Mouse (Mus musculus) gastrocnemius, postnatal 25 days (tissue): ENCODE results near the gene Gna13. TPM values are rescaled to one million over a fixed set of nuclear protein-coding genes. Genes with fewer than 3 reads are reported as not detected.
A peak's percentile ranks its signal among the peaks of the same experiment; 100 is the strongest.

ENCODE experiments used
- DNase-seq: peaks from one replicate; pipeline ENCODE4 v3.0.0; 2022
- total RNA-seq, 2 experiments: library from RNA; stranded (reverse); gene quantifications; 1 replicate in 1 of 2; 2 replicates in 1 of 2; pipeline ENCODE4 v1.2.3; 2021

Gene Gna13
- total RNA-seq, 2 experiments from 2014 or later = 24.2 to 25.3 TPM

DNA sequence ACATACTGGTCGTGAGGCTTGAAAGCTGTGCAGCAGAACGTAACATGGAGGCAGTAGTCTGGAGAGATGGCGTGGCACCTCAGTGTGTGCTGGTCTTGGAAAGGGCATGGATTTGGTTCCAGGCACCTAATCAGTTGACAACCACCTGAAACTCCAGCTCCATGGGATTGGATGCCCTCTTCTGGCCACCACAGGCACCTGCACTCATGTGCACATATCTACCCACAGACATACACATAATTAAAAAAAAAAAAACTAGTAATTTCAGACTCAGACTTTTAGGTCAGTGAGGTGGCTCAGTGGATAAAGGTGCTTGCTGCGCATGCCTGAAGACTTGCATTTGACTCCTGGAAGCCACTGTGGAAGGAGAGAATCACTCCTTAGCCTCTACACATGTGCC is 59.6 kb downstream of the Gna13 start:
- no peak for DNase-seq

DNA sequence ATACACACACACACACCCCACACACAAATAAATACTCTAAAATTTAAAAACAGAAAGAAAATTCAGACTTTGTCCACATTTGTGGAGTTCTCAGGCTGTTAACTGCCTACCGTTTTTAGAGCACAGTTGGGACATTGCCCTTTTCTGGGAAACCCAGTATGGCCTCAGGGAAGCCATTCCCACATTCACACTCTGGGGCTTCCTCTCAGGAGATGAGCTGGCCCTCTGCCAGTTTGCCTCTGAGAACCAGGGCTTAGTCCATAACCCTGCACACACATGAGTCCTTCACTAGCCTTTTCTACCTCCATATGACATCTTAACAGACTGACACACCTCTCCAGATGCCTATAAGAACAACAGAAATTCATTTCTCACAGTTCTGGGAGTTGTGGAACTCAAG is 60.7 kb downstream of the Gna13 start:
- DNase-seq = no peak

GRCm38 (mm10) chr11:109425392-109426271 is 63.0 kb downstream of the Gna13 start, which contains the start of gene Amz2:
Amz2 (plus strand) TSS chr11:109425946.
- peak; percentile 98 for DNase-seq

GRCm38 (mm10) chr11:109426272-109426586 is 63.6 kb downstream of the Gna13 start:
- no peak for DNase-seq

DNA sequence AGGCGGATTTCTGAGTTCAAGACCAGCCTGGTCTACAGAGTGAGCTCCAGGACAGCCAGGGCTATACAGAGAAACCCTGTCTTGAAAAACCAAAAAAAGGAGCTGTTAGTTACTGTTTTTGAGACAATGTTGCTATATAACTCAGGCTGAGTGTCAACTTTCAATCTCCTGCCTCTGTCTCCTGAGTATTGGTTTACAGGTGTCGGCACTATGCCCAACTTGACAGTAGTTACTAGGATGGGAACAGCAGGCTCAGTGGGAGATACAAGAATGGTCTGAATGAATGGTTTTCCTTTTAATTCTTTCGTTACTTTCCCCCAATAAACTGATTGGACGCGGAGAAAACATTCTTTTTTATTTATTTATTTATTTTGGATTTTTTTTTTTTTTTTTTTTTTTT is 64.7 kb downstream of the Gna13 start:
- no peak for DNase-seq

DNA sequence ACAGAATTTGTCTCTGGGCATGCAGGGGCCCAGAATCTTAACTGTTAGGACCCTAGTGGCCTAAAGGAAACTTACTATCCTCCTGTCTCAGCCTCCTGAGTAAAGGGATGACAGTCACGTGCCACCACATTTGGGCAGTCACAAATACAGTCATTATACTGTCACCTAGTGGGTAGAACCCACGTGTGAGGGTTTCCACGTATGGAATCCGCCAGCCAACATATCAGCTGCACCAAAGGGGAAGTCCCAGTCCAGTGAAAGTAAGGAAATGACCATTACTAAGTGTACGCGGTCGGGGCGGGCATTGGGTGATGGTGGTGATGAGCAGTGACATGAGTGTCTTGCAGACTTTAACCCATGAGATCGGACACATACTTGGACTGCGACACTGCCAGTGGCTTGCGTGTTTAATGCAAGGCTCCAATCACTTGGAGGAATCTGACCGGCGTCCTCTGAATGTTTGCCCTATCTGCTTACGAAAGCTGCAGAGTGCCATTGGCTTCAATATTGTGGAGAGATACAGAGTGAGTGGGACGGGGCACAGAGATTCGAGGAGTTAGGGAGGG is 71.7 kb downstream of the Gna13 start:
- no peak for DNase-seq

- no peak for DNase-seq
Measured at GRCm38 (mm10) chr11:109436889-109437288, 74.3 kb downstream of the Gna13 start.

DNA sequence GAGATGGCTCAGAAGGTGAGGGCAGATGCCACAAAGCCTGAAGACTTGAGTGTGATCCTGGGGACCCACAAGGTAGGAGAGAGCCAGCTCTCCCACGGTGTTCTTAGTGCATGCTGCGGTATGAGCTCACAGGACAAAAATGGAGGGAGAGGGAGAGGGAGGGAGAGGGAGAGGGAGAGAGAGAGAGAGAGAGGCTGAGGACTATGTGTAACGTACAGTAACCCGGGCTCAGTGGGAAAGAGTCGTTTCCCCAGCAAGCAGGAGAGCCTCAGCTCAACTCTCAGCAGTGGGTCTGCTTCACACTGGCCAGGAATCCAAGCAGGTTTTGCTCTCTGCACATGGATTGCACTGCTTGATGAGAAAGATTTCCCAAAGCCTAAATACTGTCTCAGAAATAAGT is 76.6 kb downstream of the Gna13 start:
- DNase-seq = no peak

DNA sequence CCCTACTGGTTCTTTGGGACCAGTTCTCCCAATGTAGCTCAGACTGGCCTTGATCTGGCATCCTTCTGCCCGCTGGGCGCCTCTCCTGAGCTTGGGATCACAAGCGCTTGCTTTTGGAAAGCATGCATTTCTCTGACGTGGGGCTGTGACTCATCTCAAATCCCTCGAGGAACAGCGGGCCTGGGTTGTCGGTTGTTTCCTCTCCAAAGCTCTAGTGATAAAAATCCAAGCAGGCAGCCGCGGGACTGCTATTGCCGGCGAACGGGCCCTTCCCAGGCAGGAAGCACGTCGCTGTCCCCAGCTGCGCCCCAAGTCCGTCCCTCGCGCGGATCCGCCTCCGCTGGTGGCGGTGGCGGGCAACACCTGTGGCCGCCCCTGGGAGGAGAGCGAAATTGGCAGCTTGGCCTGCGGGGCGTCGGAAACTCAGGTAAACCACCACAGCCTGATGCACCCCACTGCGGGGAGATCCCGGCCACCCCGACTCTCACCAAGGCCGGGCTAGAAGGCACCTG is 77.3 kb downstream of the Gna13 start:
- DNase-seq = peak; percentile 83

- no peak for DNase-seq
Measured at GRCm38 (mm10) chr11:109440641-109441040, 78.0 kb downstream of the Gna13 start.

DNA sequence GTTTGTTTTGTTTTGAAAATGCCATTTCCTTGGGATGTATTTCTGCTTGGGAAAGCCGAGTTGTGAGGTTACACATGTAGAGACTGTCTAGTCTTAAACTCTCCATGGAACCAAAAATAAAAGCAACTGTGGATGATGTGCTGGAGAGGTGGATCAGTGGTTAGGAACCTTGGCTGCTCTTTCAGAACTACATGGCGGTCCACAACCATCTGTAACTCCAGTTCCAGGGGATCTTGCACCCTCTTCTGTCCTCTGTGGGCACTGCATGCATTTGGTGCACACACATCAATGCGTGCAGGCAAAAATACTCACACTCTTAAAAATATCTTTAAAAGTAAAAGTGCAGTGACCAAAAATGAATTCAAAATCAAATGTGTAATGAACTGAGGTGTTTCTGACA is 78.5 kb downstream of the Gna13 start:
- DNase-seq = no peak

- DNase-seq = no peak
Measured at GRCm38 (mm10) chr11:109442166-109442730, 79.6 kb downstream of the Gna13 start.

DNA sequence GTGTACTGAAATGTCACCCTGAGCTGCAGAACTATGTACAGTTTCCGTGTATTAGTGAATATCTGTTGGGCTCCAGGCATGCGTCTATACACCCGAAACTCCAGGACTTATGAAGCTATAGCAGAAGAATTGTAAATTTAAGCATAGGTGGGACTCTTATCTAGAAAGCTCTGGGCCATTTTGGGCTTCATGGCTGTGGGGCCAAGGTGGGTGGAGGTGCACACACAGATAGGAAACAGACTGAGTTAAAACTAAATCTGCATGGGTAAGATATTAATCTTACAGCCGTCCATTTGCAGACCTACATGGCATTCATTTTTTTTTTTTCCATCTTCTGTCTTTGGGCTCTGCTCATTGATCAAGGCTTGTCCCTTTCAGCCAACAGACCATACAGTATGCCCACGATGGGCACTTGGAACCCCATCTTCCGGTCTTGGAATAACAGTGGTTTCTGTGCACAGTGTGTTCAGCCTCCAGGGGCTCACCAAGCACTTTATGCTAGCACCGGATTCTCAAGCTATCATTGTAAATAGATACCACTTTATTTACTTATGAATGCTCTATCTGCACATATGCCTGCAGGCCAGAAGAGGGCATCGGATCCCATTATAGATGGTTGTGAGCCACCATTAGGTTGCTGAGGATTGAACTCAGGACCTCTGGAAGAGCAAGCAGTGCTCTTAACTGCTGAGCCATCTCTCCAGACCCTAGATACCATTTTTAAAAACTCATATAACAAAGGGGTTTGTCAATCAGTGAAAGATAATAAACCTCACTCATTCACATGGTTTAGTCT is 81.0 kb downstream of the Gna13 start:
- DNase-seq = no peak

DNA sequence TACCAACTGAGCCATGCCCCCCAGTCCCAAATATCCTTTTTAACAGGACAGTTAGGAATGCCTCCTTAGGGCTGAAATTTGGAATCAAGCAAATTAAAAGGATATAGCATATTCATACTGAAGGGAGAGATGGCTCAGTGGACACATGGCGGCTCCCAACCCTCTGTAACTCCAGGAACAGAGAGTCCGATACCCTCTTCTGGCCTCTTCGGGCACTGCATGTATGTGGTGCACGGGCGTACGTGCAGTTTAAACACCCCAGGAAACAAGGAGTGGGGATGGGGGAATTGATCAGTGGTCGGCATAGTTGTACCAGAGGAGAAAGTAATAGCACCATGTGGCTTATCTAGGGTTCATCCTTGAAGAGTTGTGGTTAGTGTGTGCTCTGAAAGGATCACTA is 82.0 kb downstream of the Gna13 start:
- no peak for DNase-seq

GRCm38 (mm10) chr11:109445438-109446035 is 82.9 kb downstream of the Gna13 start:
- no peak for DNase-seq

Other genes starting within 250 kb of the Gna13 start
- not detected for gene E030025P04Rik, start 218.5 kb upstream of the Gna13 start, total RNA-seq
- gene Rgs9, start 64.7 kb upstream of the Gna13 start, total RNA-seq = under 1 TPM in 1 of 2 experiments, not detected in 1; 0.19 TPM
- gene 9930022D16Rik, start 51.1 kb downstream of the Gna13 start, total RNA-seq = not detected
- gene Amz2, start 63.1 kb downstream of the Gna13 start, total RNA-seq = 10 to 100 TPM; 54.0 to 63.0 TPM
- gene Arsg, start 110.5 kb downstream of the Gna13 start, total RNA-seq = 1 to 10 TPM; 2.6 to 4.7 TPM
- gene Slc16a6, start 110.8 kb downstream of the Gna13 start, total RNA-seq = 10 to 100 TPM in 1 of 2 experiments, 1 to 10 TPM in 1; 7.0 to 11.5 TPM
- gene Wipi1, start 249.1 kb downstream of the Gna13 start, total RNA-seq = 10 to 100 TPM; 59.7 to 64.9 TPM